Mouse (Mus musculus) heart, embryonic 15.5 days (tissue): ENCODE results near the gene Gpatch2. TPM values are rescaled to one million over a fixed set of nuclear protein-coding genes. Genes with fewer than 3 reads are reported as not detected.

ENCODE experiments used
- ATAC-seq: fragments of 200-750 bp; cut with Nextera tagmentation; replicated peaks from 2 replicates; pipeline ENCODE4 v1.8.0; 2017; ENCODE audit warnings: low read depth, moderate TSS enrichment; ENCODE audit not compliant: insufficient number of reproducible peaks, insufficient read depth, low FRiP score
- H3K27ac ChIP-seq: fragments of 300-500 bp; sonication (generic); 2 replicates; pipeline ENCODE4 v1.5.1; 2015; ENCODE audit warnings: mild to moderate bottlenecking, inconsistent platforms
- H3K27me3 ChIP-seq: fragments of 300-500 bp; sonication (generic); 2 replicates; pipeline ENCODE4 v1.6.1; 2015; ENCODE audit warnings: inconsistent platforms
- H3K36me3 ChIP-seq: fragments of 300-500 bp; sonication (generic); 2 replicates; pipeline ENCODE4 v1.6.1; 2015; ENCODE audit warnings: mild to moderate bottlenecking, inconsistent platforms
- H3K4me1 ChIP-seq: fragments of 300-500 bp; sonication (generic); replicated peaks from 2 replicates; pipeline ENCODE4 v1.6.1; 2015; ENCODE audit warnings: inconsistent platforms
- H3K4me2 ChIP-seq: fragments of 300-500 bp; sonication (generic); 2 replicates; pipeline ENCODE4 v1.6.1; 2015; ENCODE audit warnings: inconsistent platforms, mild to moderate bottlenecking, moderate library complexity
- H3K4me3 ChIP-seq: fragments of 300-500 bp; sonication (generic); 2 replicates; pipeline ENCODE4 v1.5.1; 2015; ENCODE audit warnings: mild to moderate bottlenecking, inconsistent platforms
- H3K9ac ChIP-seq: fragments of 300-500 bp; sonication (generic); 2 replicates; pipeline ENCODE4 v1.6.1; 2015; ENCODE audit warnings: mild to moderate bottlenecking, inconsistent platforms
- H3K9me3 ChIP-seq: fragments of 300-500 bp; sonication (generic); replicated peaks from 2 replicates; pipeline ENCODE4 v1.6.1; 2016; ENCODE audit warnings: inconsistent platforms
- WGBS: fragments of 180-500 bp; shearing (Covaris S2); methylation state at CpG from one replicate; pipeline ENCODE4 v1.1.7; 2015; ENCODE audit warnings: mixed read lengths; 5-methylcytosine and 5-hydroxymethylcytosine counted together
- polyA plus RNA-seq: library from polyadenylated mRNA; unstranded; fragments of >200 nt; fragmentation: Nextera tagmentation; extraction: Ambion mirVana; gene quantifications from 2 replicates; pipeline ENCODE4 v1.2.1, GENCODE M21; 2015

The Gpatch2 gene
- polyA plus RNA-seq, 1 experiment from 2014 or later = 10.8 TPM

DNA sequence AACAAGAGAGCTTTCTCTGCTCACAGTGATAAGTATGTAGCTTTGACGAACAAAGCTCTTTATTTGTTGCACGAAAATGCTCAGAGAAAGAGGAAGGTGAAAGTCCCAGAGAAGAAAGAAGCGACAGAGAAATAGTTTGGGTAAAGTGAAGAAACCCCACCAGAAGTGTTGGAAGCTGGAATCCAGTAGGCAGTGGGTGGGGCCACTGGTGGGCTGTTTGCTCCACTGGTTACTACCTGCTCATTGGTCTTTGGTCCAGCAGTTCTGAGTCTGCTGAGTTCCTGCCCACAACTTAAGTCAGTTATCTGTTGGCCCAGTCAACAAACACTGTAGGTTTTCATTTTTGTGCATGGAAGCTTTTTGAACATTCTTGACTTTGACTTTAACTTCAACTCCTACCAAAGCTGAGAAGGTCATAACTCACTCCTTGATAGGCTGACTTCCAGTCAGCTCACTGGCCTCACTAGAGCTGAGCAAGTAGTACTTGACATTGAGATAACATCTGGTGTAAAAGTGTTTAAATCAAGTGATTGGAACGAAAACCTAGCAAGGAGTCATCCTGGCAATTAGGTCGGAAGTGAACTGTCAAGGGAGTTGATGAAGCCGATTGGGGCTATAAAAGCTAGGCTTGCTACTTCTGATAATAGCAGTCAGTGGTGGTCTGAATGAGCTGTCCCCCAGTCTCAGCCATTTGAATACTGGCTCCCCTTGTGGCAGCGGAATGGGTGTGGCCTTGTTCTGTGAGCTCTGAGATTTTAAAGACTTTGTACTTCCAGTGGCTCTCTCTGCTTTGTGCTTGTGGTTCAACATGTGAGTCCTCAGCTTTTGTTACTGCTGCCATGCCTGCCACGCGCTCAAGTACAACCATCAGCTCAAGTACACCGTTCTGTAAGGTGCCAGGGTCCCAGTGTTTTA is 76.4 kb downstream of the Gpatch2 start:
- Histone ChIP-seq H3K27me3 (no peaks in the 10 kb centered on the region), H3K36me3 (no peaks in the 10 kb centered on the region), H3K4me1 (no peaks in the 10 kb centered on the region), H3K9ac (no peak overlapping the region), H3K4me3 (no peak overlapping the region), H3K27ac (no peak overlapping the region), H3K9me3 (no peaks in the 10 kb centered on the region), H3K4me2 (no peak overlapping the region)
- ATAC-seq = no peak
- WGBS = 75% methylated on average over 10 of the region's 10 CpGs

DNA sequence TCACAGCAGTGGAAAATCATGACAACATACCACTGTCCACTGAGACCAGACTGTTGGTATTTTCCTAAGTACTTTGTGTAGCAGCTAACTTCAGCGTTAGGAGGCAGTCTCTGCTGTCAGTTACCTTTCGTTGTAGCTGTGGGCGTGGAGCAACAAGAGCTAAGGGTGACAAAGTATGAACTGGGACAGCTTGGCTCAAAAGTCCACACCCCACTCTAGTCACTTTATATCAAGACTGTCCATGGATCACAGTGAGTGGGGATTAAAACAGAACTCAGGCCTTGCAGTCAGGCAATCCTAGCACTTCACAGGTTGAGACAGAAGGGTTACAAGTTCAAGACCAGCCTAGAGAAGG is 77.1 kb downstream of the Gpatch2 start:
- no peak for ATAC-seq
- H3K4me3 ChIP-seq = no peak overlapping the region
- H3K9ac ChIP-seq = no peak overlapping the region
- H3K36me3 ChIP-seq = no peaks in the 10 kb centered on the region
- 87% methylated on average over 3 of the region's 3 CpGs for whole genome bisulfite sequencing
- H3K9me3 ChIP-seq = no peaks in the 10 kb centered on the region
- no peak overlapping the region for H3K4me2 ChIP-seq
- H3K4me1 ChIP-seq = no peaks in the 10 kb centered on the region
- no peak overlapping the region for H3K27ac ChIP-seq
- H3K27me3 ChIP-seq = no peaks in the 10 kb centered on the region

DNA sequence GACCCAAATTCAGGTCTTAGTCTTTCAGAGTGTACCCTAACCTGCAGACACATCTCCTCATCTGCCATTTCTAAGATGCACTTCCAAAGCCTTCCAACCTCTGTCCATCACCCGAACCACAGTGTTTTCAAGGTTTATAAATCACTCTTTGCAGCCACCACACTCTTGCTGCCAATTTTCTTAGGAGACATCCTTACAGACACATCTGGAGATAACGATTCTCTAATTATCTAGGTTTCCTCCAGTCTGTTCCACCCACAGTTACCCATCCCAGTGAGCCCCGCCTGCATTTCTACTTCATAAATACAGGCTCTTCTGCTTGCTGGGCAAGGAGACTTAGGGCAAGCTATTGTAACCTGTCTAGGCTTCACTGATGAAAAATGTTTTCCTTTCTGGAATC is 77.9 kb downstream of the Gpatch2 start:
- Histone ChIP-seq H3K9ac (no peak overlapping the region), H3K4me2 (no peak overlapping the region), H3K4me1 (no peaks in the 10 kb centered on the region), H3K36me3 (no peaks in the 10 kb centered on the region), H3K4me3 (no peak overlapping the region), H3K27me3 (no peaks in the 10 kb centered on the region), H3K27ac (no peak overlapping the region), H3K9me3 (no peaks in the 10 kb centered on the region)
- ATAC-seq = no peak
- WGBS = 76% methylated on average over 3 of the region's 3 CpGs

DNA sequence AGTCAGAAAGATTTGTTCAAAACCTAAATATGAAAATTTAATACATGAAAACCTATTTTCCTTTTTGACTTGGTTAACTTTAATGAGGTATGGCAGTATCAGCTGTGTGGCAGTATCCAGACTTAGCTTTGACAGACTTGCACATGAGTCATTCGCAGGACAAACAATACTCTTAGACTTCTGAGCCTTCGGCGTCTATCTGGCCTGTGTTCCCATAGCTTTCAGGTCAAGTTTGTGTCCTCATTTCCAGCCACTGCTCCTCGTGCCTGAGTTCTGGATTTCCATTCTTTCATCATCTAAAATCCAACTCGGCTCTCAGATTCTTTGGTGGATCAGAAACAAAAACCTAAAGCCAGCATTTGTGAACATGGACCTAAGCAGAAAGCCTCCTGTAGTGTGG is 79.2 kb downstream of the Gpatch2 start:
- Histone ChIP-seq H3K4me3 (no peak overlapping the region), H3K4me2 (no peak overlapping the region), H3K36me3 (no peaks in the 10 kb centered on the region), H3K27me3 (no peaks in the 10 kb centered on the region), H3K27ac (no peak overlapping the region), H3K4me1 (no peaks in the 10 kb centered on the region), H3K9me3 (no peaks in the 10 kb centered on the region), H3K9ac (no peak overlapping the region)
- ATAC-seq = no peak
- WGBS = 53% methylated on average over 5 of the region's 5 CpGs

DNA sequence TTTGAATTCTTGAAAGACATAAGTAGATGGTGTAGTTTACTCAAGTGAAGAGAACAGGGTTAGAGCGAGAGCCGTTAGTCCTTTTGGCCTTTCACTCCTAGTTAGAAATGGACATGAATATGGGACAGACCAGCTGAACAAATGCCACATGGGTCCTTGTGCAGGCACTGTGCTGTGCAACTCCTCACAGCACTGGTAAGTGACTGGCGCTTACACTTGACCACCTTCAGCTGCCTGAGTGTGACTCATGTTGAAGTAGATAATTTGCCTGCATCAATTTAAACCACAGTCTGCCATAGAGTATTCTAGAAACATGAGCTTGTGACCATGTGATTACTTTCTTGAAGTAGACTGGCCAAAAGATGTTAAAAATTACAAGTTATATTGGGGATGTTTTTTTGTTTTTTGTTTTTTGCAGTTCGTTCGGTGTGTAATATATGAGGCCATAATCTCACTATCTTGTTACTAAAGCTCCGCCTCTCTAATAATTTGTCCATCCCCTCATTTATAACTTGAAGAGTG is 79.8 kb downstream of the Gpatch2 start:
- no peak for ATAC-seq
- Histone ChIP-seq H3K36me3 (no peaks in the 10 kb centered on the region), H3K4me3 (no peak overlapping the region), H3K4me1 (no peaks in the 10 kb centered on the region), H3K9me3 (no peaks in the 10 kb centered on the region), H3K9ac (no peak overlapping the region), H3K27me3 (no peaks in the 10 kb centered on the region), H3K27ac (no peak overlapping the region), H3K4me2 (no peak overlapping the region)
- WGBS = 91% methylated on average over 6 of the region's 6 CpGs

DNA sequence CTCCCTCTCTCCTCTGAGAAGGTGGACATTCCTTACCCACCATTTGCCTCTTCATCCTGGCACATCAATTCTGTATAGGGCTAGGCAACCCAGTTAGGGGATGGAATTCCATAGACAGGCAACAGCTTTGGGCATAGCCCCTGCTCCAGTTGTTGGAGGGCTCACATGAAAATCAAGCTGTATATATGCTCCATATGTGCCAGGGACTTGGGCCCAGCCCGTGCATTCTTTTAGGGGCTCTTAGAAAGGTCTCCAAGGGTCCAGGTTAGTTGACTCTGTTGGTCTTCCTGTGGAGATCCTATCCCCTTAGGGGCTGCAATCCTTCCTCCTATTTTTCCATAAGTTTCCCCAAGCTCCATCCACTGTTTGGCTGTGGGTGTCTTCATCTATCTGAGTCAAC is 80.4 kb downstream of the Gpatch2 start:
- H3K4me1 ChIP-seq = no peaks in the 10 kb centered on the region; the same call in 1 of the 2 replicates
- no peak overlapping the region for H3K4me2 ChIP-seq
- 92% methylated on average over 1 of the region's 1 CpGs for WGBS
- H3K9ac ChIP-seq = no peak overlapping the region
- no peaks in the 10 kb centered on the region for H3K9me3 ChIP-seq
- H3K36me3 ChIP-seq = no peaks in the 10 kb centered on the region
- H3K4me3 ChIP-seq = no peak overlapping the region
- no peak overlapping the region for H3K27ac ChIP-seq
- no peak for ATAC-seq
- H3K27me3 ChIP-seq = no peaks in the 10 kb centered on the region

DNA sequence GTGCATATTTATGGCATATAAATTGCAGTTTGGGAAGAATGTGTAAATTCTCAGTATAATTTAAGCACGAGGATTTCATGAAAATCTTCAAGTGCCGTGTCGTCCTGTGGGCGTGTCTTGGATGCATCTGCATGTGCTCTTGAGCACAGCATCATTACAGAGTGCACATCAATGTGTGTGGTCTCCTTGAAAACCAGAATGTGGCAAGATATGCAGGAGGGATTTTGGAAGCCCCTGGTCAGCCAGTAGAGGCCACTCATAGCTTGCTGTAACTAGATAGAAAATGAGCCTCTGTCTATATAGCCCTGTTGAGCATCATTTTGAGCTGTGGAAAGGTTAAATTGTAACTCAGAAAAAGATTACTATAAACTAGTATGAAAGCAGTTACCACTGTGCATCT is 83.9 kb downstream of the Gpatch2 start:
- H3K4me1 ChIP-seq = peaks cover 4% of the 10 kb centered on the region
- no peak overlapping the region for H3K27ac ChIP-seq
- no peak overlapping the region for H3K4me3 ChIP-seq
- 67% methylated on average over 4 of the region's 4 CpGs for WGBS
- H3K27me3 ChIP-seq = no peaks in the 10 kb centered on the region
- H3K9me3 ChIP-seq = no peaks in the 10 kb centered on the region
- H3K4me2 ChIP-seq = no peak overlapping the region
- no peaks in the 10 kb centered on the region for H3K36me3 ChIP-seq
- no peak for ATAC-seq
- no peak overlapping the region for H3K9ac ChIP-seq

DNA sequence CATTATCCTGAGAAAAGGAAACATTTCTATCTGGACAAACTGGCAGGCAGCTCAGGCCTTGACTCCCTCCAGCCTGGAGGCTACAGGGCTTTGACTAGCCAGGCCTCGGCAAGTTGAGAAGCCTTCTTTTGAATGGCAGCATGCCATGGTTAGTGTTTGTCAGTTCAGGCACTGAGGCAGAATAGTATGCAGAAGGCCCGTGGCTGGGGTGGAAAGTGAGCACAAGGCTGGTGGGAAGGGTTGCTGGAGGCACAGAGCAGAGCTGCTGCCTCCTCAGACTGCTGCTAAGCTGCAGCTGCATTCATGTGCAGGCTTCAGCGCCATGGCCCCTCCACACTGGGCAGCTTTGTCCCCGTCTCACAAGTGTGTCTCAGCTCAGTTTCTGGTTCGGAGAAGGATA is 85.3 kb downstream of the Gpatch2 start:
- H3K4me3 ChIP-seq = no peak overlapping the region
- H3K27me3 ChIP-seq = no peaks in the 10 kb centered on the region
- no peaks in the 10 kb centered on the region for H3K36me3 ChIP-seq
- H3K9ac ChIP-seq = no peak overlapping the region
- 61% methylated on average over 5 of the region's 5 CpGs for WGBS
- no peak for ATAC-seq
- no peak overlapping the region for H3K4me2 ChIP-seq
- H3K4me1 ChIP-seq = peaks cover 4% of the 10 kb centered on the region
- H3K27ac ChIP-seq = no peak overlapping the region
- no peaks in the 10 kb centered on the region for H3K9me3 ChIP-seq

DNA sequence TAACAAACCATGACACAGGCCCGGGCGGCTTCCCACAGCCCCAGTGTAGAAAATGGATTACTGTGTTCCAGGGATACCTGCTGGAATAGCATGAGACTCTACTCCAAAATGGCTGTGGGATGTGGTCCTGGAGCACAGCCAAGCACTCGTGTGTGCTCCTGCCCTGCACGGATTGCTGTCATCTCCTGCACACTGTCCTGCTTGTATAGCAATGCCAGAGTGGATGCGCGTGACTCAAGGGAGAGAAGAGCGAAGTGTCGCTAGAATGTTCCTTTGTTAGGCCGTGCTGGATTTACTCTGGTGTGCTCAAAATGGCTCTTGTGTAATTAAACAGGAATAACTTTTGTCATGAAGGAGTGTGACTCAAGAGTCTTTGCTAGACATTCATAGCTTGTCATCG is 87.9 kb downstream of the Gpatch2 start:
- no peak overlapping the region for H3K4me2 ChIP-seq
- no peaks in the 10 kb centered on the region for H3K9me3 ChIP-seq
- peaks cover 17% of the 10 kb centered on the region for H3K4me1 ChIP-seq
- peak; percentile 83 for ATAC-seq
- no peaks in the 10 kb centered on the region for H3K27me3 ChIP-seq
- no peak overlapping the region for H3K4me3 ChIP-seq
- H3K36me3 ChIP-seq = no peaks in the 10 kb centered on the region
- 59% methylated on average over 10 of the region's 10 CpGs for WGBS
- peak overlapping the region; percentile 62 for H3K27ac ChIP-seq
- no peak overlapping the region for H3K9ac ChIP-seq

DNA sequence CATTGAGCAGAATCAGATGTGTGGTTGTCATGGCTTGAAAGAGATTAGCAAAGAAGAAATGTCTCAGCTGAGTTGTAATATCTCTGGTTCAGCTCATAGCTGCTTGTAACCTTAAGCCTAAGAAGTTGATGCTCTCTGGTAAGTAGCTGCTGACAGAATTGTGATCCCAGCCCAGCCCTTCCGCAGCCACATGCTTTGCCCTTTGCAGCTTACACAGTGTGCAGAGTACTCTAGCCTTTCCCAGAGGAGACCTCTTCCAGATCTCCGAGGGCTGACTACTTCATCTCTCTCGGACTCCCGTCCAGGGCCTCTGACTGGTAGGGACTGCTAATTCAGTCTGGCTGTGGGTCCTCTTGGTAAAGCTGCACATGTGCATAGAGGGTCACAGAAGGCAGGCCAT is 92.0 kb downstream of the Gpatch2 start:
- ATAC-seq = peak; percentile 57; the same call in 1 of the 2 replicates
- Histone ChIP-seq H3K27me3 (no peaks in the 10 kb centered on the region), H3K9ac (no peak overlapping the region), H3K4me2 (no peak overlapping the region), H3K27ac (peak overlapping the region; percentile 33; the same call in 1 of the 2 replicates), H3K36me3 (no peaks in the 10 kb centered on the region), H3K4me1 (peaks cover 17% of the 10 kb centered on the region), H3K4me3 (no peak overlapping the region), H3K9me3 (no peaks in the 10 kb centered on the region)
- WGBS = 53% methylated on average over 4 of the region's 4 CpGs

DNA sequence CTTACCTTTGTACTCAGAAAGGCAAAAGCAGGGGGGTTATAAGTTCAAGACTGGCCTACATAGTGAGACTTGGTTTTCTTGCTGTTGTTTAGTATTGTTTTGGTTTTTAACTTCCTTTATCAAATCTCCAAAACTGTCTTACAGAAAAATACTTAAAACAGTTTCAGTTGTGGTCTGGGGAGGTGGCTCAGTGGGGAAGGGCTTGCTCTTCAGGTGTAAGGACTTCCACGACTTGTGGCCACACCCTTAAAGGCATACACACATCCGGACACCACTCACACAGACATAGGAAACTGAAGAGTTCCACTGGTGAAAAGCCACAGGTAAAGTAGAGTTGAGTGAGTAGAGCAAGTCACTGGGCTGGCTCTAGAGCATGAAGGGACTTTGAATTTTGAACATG is 93.2 kb downstream of the Gpatch2 start:
- Histone ChIP-seq H3K9ac (no peak overlapping the region), H3K9me3 (no peaks in the 10 kb centered on the region), H3K27me3 (no peaks in the 10 kb centered on the region), H3K4me3 (no peak overlapping the region), H3K4me2 (no peak overlapping the region), H3K36me3 (no peaks in the 10 kb centered on the region), H3K27ac (no peak overlapping the region), H3K4me1 (peaks cover 14% of the 10 kb centered on the region)
- ATAC-seq = no peak
- 86% methylated on average over 2 of the region's 2 CpGs for WGBS

DNA sequence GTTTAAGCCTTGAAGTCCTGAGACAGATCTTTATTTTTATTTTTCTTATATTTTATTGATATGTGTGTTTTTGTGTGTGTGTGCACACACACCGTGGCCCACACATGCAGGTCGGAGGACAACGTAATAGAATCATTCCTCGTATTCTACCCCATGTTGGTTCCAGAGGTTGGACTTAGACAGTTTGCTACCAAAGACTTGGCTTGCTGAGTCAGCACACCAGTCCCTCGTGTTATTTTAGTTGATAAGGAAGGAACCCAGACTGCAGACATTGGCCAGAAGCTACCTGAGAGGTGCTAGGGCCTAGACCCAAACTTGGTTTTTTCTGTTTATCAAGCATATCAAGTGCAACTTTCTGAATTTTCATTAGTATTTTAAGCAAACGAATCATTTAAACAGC is 95.8 kb downstream of the Gpatch2 start:
- no peak overlapping the region for H3K4me2 ChIP-seq
- no peaks in the 10 kb centered on the region for H3K9me3 ChIP-seq
- H3K27me3 ChIP-seq = no peaks in the 10 kb centered on the region
- 77% methylated on average over 6 of the region's 6 CpGs for WGBS
- H3K36me3 ChIP-seq = no peaks in the 10 kb centered on the region
- no peak for ATAC-seq
- H3K9ac ChIP-seq = no peak overlapping the region
- peaks cover 14% of the 10 kb centered on the region for H3K4me1 ChIP-seq
- H3K4me3 ChIP-seq = no peak overlapping the region
- H3K27ac ChIP-seq = no peak overlapping the region
